Comparison of ENCODE assay signal across 8 mouse cellular contexts in the genomic region with DNA sequence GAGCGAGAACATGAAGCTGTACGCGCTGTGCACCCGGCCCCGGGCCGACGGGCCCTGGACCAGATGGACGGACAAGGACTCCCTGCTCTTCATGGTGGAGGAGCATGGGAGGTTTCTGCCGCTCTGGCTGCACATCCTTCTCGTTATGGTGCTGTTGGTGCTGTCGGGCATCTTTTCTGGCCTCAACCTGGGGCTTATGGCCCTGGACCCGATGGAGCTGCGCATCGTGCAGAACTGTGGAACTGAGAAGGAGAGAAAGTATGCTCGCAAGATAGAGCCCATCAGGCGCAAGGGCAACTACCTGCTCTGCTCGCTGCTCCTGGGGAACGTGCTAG. TPM values are rescaled to one million over a fixed set of nuclear protein-coding genes. Genes with fewer than 3 reads are reported as not detected.
DNase-seq lines count a peak whose midpoint lies in the region; ATAC-seq and TF ChIP-seq lines count a peak whose summit lies in the region.

No protein-coding gene starts in this region.

- peak overlapping the region; percentile 71 for H3K9ac ChIP-seq in kidney, postnatal 0 days (ENCODE audit: low read depth, low read length)
- H3K9ac ChIP-seq in forebrain, embryonic 14.5 days (ENCODE audit: low read length): peak overlapping the region; percentile 71
- H3K9ac ChIP-seq in liver, embryonic 16.5 days (ENCODE audit: low read depth, low read length): peak overlapping the region; percentile 71

- H3K9me3 ChIP-seq in kidney, postnatal 0 days (replicated peaks; ENCODE audit: low read length): no peaks in the 10 kb centered on the region
- H3K9me3 ChIP-seq in forebrain, embryonic 14.5 days (replicated peaks; ENCODE audit: control insufficient read depth, low read length): no peaks in the 10 kb centered on the region
- H3K9me3 ChIP-seq in liver, embryonic 16.5 days (replicated peaks; ENCODE audit: control insufficient read depth, low read length): no peaks in the 10 kb centered on the region

- peak overlapping the region; percentile 70 for H3K4me3 ChIP-seq in kidney, postnatal 0 days (replicated peaks; ENCODE audit: low read depth, low read length)
- peak overlapping the region; percentile 56 for H3K4me3 ChIP-seq in forebrain, embryonic 14.5 days (ENCODE audit: low read depth, low read length)
- H3K4me3 ChIP-seq in liver, embryonic 16.5 days (ENCODE audit: low read depth, low read length): peak overlapping the region; percentile 73

- intact Hi-C loops in left cerebral cortex, postnatal 36 days (cut with DNase I): loop anchor here (2.0 kb wide), 1 partner anchor 39 kb away; the partner anchor contains the start of gene Cnnm3

- no peaks in the 10 kb centered on the region for H3K27me3 ChIP-seq in kidney, postnatal 0 days (ENCODE audit: insufficient read depth, low read length)
- no peaks in the 10 kb centered on the region for H3K27me3 ChIP-seq in forebrain, embryonic 14.5 days (replicated peaks; ENCODE audit: control insufficient read depth, insufficient read depth, low read length)
- peaks cover 12% of the 10 kb centered on the region for H3K27me3 ChIP-seq in liver, embryonic 16.5 days (ENCODE audit: control insufficient read depth, insufficient read depth, low read depth, low read length)

- no peak for DNase-seq in kidney, postnatal 0 days (ENCODE audit: low spot score)
- DNase-seq in kidney, postnatal 25 days: no peak
- DNase-seq in T-cell, adult 2 months (ENCODE audit: low spot score): peak; percentile 20
- no peak for DNase-seq in forebrain, embryonic 14.5 days (ENCODE audit: low spot score)
- no peak for DNase-seq in spleen, adult 12 weeks (ENCODE audit: low spot score)
- no peak for DNase-seq in frontal cortex, postnatal 36 days (ENCODE audit: low spot score in 2 of 2)
- no peak for DNase-seq in left cerebral cortex, postnatal 36 days (ENCODE audit: low spot score in 2 of 2)

- peak overlapping the region; percentile 86 for H3K4me2 ChIP-seq in kidney, postnatal 0 days (ENCODE audit: low read length)
- peak overlapping the region; percentile 81 for H3K4me2 ChIP-seq in forebrain, embryonic 14.5 days (ENCODE audit: low read length)
- H3K4me2 ChIP-seq in liver, embryonic 16.5 days (ENCODE audit: low read depth, low read length): peak overlapping the region; percentile 95

- TF ChIP-seq CTCF in kidney, postnatal 0 days (IDR thresholded peaks at IDR 0.05; ENCODE audit: low read depth): no peak

- H3K36me3 ChIP-seq in kidney, postnatal 0 days (ENCODE audit: insufficient read depth, low read length): no peaks in the 10 kb centered on the region
- no peaks in the 10 kb centered on the region for H3K36me3 ChIP-seq in forebrain, embryonic 14.5 days (ENCODE audit: control insufficient read depth, insufficient read depth, low read length)
- H3K36me3 ChIP-seq in liver, embryonic 16.5 days (ENCODE audit: control insufficient read depth, insufficient read depth): no peaks in the 10 kb centered on the region

- 9% methylated on average over 18 of the region's 18 CpGs for WGBS in kidney, postnatal 0 days
- WGBS in forebrain, embryonic 14.5 days: 14% methylated on average over 18 of the region's 18 CpGs
- WGBS in liver, embryonic 16.5 days (ENCODE audit: insufficient replicate concordance): 13% methylated on average over 18 of the region's 18 CpGs

- H3K4me1 ChIP-seq in kidney, postnatal 0 days (replicated peaks; ENCODE audit: insufficient read depth, low read length): peaks cover 34% of the 10 kb centered on the region
- peaks cover 46% of the 10 kb centered on the region for H3K4me1 ChIP-seq in forebrain, embryonic 14.5 days (ENCODE audit: control insufficient read depth, insufficient read depth, low read length)
- H3K4me1 ChIP-seq in liver, embryonic 16.5 days (ENCODE audit: control insufficient read depth, low read depth, low read length): peaks cover 39% of the 10 kb centered on the region

- H3K27ac ChIP-seq in kidney, postnatal 0 days: peak overlapping the region; percentile 70; the same call in 1 of the 2 replicates
- no peak overlapping the region for H3K27ac ChIP-seq in forebrain, embryonic 14.5 days (ENCODE audit: low read depth, low read length)
- H3K27ac ChIP-seq in liver, embryonic 16.5 days (ENCODE audit: low read length): peak overlapping the region; percentile 16; the same call in 1 of the 2 replicates

- ATAC-seq in kidney, postnatal 0 days (replicated peaks; ENCODE audit: low FRiP score, low read depth): no peak
- ATAC-seq in forebrain, embryonic 14.5 days: peak; percentile 24
- no peak for ATAC-seq in liver, embryonic 16.5 days (ENCODE audit: low read depth)

RNA-seq across cellular contexts. Expression of gene Cnnm4, which starts 0.7 kb away (rescaled TPM):
- 9.4 and 10.9 TPM in 2 replicates for polyA plus RNA-seq in kidney, postnatal 0 days (2015; fragmentation: Nextera tagmentation; extraction: Ambion mirVana)
- 7.8 and 9.0 TPM in 2 replicates for polyA plus RNA-seq in forebrain, embryonic 14.5 days (2014; fragmentation: Nextera tagmentation; extraction: Ambion mirVana)
- polyA plus RNA-seq in liver, embryonic 16.5 days (2015; fragmentation: Nextera tagmentation; extraction: Ambion mirVana): 2.5 and 2.7 TPM in 2 replicates
- 10 to 100 TPM; 13.3 to 14.0 TPM for total RNA-seq in left cerebral cortex, postnatal 36 days (2021)

RNA-seq across cellular contexts. Expression of gene Lman2l, which starts 27.0 kb away (rescaled TPM):
- 35.9 and 38.3 TPM in 2 replicates for polyA plus RNA-seq in kidney, postnatal 0 days (2015; fragmentation: Nextera tagmentation; extraction: Ambion mirVana)
- 32.6 and 39.3 TPM in 2 replicates for polyA plus RNA-seq in forebrain, embryonic 14.5 days (2014; fragmentation: Nextera tagmentation; extraction: Ambion mirVana)
- 12.0 and 13.0 TPM in 2 replicates for polyA plus RNA-seq in liver, embryonic 16.5 days (2015; fragmentation: Nextera tagmentation; extraction: Ambion mirVana)
- total RNA-seq in left cerebral cortex, postnatal 36 days (2021): 10 to 100 TPM; 34.3 to 43.6 TPM

RNA-seq across cellular contexts. Expression of gene Cnnm3, which starts 39.6 kb away (rescaled TPM):
- polyA plus RNA-seq in kidney, postnatal 0 days (2015; fragmentation: Nextera tagmentation; extraction: Ambion mirVana): 3.4 and 3.8 TPM in 2 replicates
- 5.2 and 5.9 TPM in 2 replicates for polyA plus RNA-seq in forebrain, embryonic 14.5 days (2014; fragmentation: Nextera tagmentation; extraction: Ambion mirVana)
- 0.91 and 1.1 TPM in 2 replicates for polyA plus RNA-seq in liver, embryonic 16.5 days (2015; fragmentation: Nextera tagmentation; extraction: Ambion mirVana)
- total RNA-seq in left cerebral cortex, postnatal 36 days (2021): 10 to 100 TPM; 30.4 to 32.9 TPM
